Mouse (Mus musculus) MEL (cell line): ENCODE measurements around the gene Lrba. TPM values are rescaled to one million over a fixed set of nuclear protein-coding genes. Genes with fewer than 3 reads are reported as not detected.

Experiments used
- DNase-seq: peaks from one replicate; pipeline ENCODE4 v3.0.0; 2011; ENCODE audit warnings: low read depth, low spot score
- H3K27ac ChIP-seq: 2 replicates; pipeline ENCODE4 v1.5.1; 2012; ENCODE audit warnings: low read depth, mild to moderate bottlenecking, control low read depth, low read length, moderate library complexity; ENCODE audit not compliant: control insufficient read depth
- H3K27me3 ChIP-seq, 2 experiments: fragments of 150-350 bp in 1 of 2; sonication (generic) in 1 of 2; 2 replicates each; pipeline ENCODE4 v1.6.1; 2012; ENCODE audit warnings: low read length in 2 of 2, mild to moderate bottlenecking in 2 of 2, improper control_type of control experiment in 1 of 2, moderate library complexity in 1 of 2; ENCODE audit not compliant: insufficient read depth in 2 of 2, control insufficient read depth in 1 of 2
- H3K36me3 ChIP-seq, 2 experiments: 2 replicates each; pipeline ENCODE4 v1.6.1; 2012 to 2014; ENCODE audit warnings: low read length in 2 of 2, improper control_type of control experiment in 1 of 2, inconsistent platforms in 1 of 2, mild to moderate bottlenecking in 1 of 2; ENCODE audit not compliant: insufficient read depth in 2 of 2, control insufficient read depth in 1 of 2
- H3K4me1 ChIP-seq, 2 experiments: fragments of 150-350 bp in 1 of 2; sonication (generic) in 1 of 2; 2 replicates each; pipeline ENCODE4 v1.6.1; 2012; ENCODE audit warnings: low read length in 2 of 2, improper control_type of control experiment in 1 of 2, mild to moderate bottlenecking in 1 of 2; ENCODE audit not compliant: insufficient read depth in 2 of 2, control insufficient read depth in 1 of 2
- H3K4me3 ChIP-seq, 2 experiments: fragments of 150-350 bp in 1 of 2; sonication (generic) in 1 of 2; 2 replicates each; pipeline ENCODE4 v1.5.1; 2012; ENCODE audit warnings: low read depth in 2 of 2, low read length in 2 of 2, mild to moderate bottlenecking in 2 of 2, moderate library complexity in 2 of 2, control low read depth in 1 of 2, improper control_type of control experiment in 1 of 2; ENCODE audit not compliant: control insufficient read depth in 1 of 2, insufficient read depth in 1 of 2
- H3K79me2 ChIP-seq: 2 replicates; pipeline ENCODE4 v1.6.1; 2012; ENCODE audit warnings: mild to moderate bottlenecking, low read length, moderate library complexity; ENCODE audit not compliant: control insufficient read depth, poor library complexity, insufficient read depth
- H3K9ac ChIP-seq: 2 replicates; pipeline ENCODE4 v1.6.1; 2012; ENCODE audit warnings: low read depth, mild to moderate bottlenecking, control low read depth, low read length, moderate library complexity; ENCODE audit not compliant: control insufficient read depth, poor library complexity, severe bottlenecking
- H3K9me3 ChIP-seq: fragments of 150-350 bp; sonication (generic); replicated peaks from 2 replicates; pipeline ENCODE4 v1.6.1; 2012; ENCODE audit warnings: mild to moderate bottlenecking, low read length, improper control_type of control experiment, moderate library complexity; ENCODE audit not compliant: insufficient read depth
- CHD1 ChIP-seq: IDR thresholded peaks from 2 replicates; pipeline ENCODE4 v1.6.1; 2012; ENCODE audit warnings: low read depth, mild to moderate bottlenecking, inconsistent platforms, low read length, improper control_type of control experiment
- CHD2 ChIP-seq: IDR thresholded peaks from 2 replicates; pipeline ENCODE4 v1.6.1; 2011; ENCODE audit warnings: low read length, improper control_type of control experiment
- CTCF ChIP-seq, 3 experiments: IDR thresholded peaks in 2 of 3; conservative IDR thresholded peaks in 1 of 3; 2 replicates each; pipeline ENCODE4 v1.5.1; 2011 to 2012; ENCODE audit warnings: low read length in 3 of 3, low read depth in 2 of 3, mild to moderate bottlenecking in 2 of 3, improper control_type of control experiment in 1 of 3, inconsistent platforms in 1 of 3, mixed read lengths in 1 of 3, moderate library complexity in 1 of 3; ENCODE audit not compliant: control insufficient read depth in 1 of 3, insufficient read depth in 1 of 3, poor library complexity in 1 of 3, severe bottlenecking in 1 of 3
- ELF1 ChIP-seq: IDR thresholded peaks from 2 replicates; pipeline ENCODE4 v1.6.1; 2014; ENCODE audit warnings: low read depth, mild to moderate bottlenecking, inconsistent platforms, low read length, improper control_type of control experiment, moderate library complexity
- ETS1 ChIP-seq: IDR thresholded peaks from 2 replicates; pipeline ENCODE4 v1.6.1; 2012; ENCODE audit warnings: low read depth, mild to moderate bottlenecking, inconsistent platforms, low read length, improper control_type of control experiment, moderate library complexity
- GABPA ChIP-seq: IDR thresholded peaks from 2 replicates; pipeline ENCODE4 v1.6.1; 2012; ENCODE audit warnings: low read depth, mild to moderate bottlenecking, inconsistent platforms, low read length, improper control_type of control experiment, moderate library complexity
- HCFC1 ChIP-seq: IDR thresholded peaks from 2 replicates; pipeline ENCODE4 v1.6.1; 2012; ENCODE audit warnings: low read depth, mild to moderate bottlenecking, inconsistent platforms, low read length, improper control_type of control experiment, moderate library complexity
- JUND ChIP-seq: IDR thresholded peaks from 2 replicates; pipeline ENCODE4 v1.6.1; 2011; ENCODE audit warnings: low read depth, mild to moderate bottlenecking, improper control_type of control experiment, low read length
- KAT2A ChIP-seq: conservative IDR thresholded peaks from 2 replicates; pipeline ENCODE4 v1.6.1; 2012; ENCODE audit warnings: low read depth, low read length, improper control_type of control experiment, inconsistent platforms
- MAFK ChIP-seq: IDR thresholded peaks from 2 replicates; pipeline ENCODE4 v1.6.1; 2011; ENCODE audit warnings: low read depth, mild to moderate bottlenecking, low read length, improper control_type of control experiment, borderline replicate concordance
- MAZ ChIP-seq: IDR thresholded peaks from 2 replicates; pipeline ENCODE4 v1.6.1; 2012; ENCODE audit warnings: low read depth, mild to moderate bottlenecking, inconsistent platforms, low read length, improper control_type of control experiment
- MXI1 ChIP-seq: IDR thresholded peaks from 2 replicates; pipeline ENCODE4 v1.6.1; 2011; ENCODE audit warnings: mild to moderate bottlenecking, low read depth, low read length, improper control_type of control experiment
- MYB ChIP-seq: IDR thresholded peaks from 2 replicates; pipeline ENCODE4 v1.6.1; 2011; ENCODE audit warnings: mild to moderate bottlenecking, low read depth, low read length, improper control_type of control experiment
- MYC ChIP-seq: IDR thresholded peaks from 2 replicates; pipeline ENCODE4 v1.6.1; 2011; ENCODE audit warnings: low read depth, mild to moderate bottlenecking, low read length, improper control_type of control experiment, moderate library complexity
- NELFE ChIP-seq: IDR thresholded peaks from 2 replicates; pipeline ENCODE4 v1.6.1; 2011; ENCODE audit warnings: low read depth, low read length, improper control_type of control experiment
- POLR2A ChIP-seq, 2 experiments: IDR thresholded peaks; 2 replicates each; pipeline ENCODE4 v1.6.1; 2011 to 2012; ENCODE audit warnings: low read length in 2 of 2, mild to moderate bottlenecking in 2 of 2, control low read depth in 1 of 2, improper control_type of control experiment in 1 of 2, low read depth in 1 of 2, moderate library complexity in 1 of 2; ENCODE audit not compliant: control insufficient read depth in 1 of 2, insufficient read depth in 1 of 2, poor library complexity in 1 of 2
- POLR2AphosphoS2 ChIP-seq: IDR thresholded peaks from 2 replicates; pipeline ENCODE4 v1.6.1; 2011; ENCODE audit warnings: low read length, improper control_type of control experiment
- POLR2AphosphoS5 ChIP-seq: IDR thresholded peaks from 2 replicates; pipeline ENCODE4 v1.6.1; 2012; ENCODE audit warnings: low read depth, borderline replicate concordance, mild to moderate bottlenecking, inconsistent platforms, low read length, moderate library complexity, mixed read lengths
- RAD21 ChIP-seq: IDR thresholded peaks from 2 replicates; pipeline ENCODE4 v1.6.1; 2011; ENCODE audit warnings: mild to moderate bottlenecking, low read depth, low read length, improper control_type of control experiment
- RCOR1 ChIP-seq: IDR thresholded peaks from 2 replicates; pipeline ENCODE4 v1.6.1; 2012; ENCODE audit warnings: low read depth, mild to moderate bottlenecking, inconsistent platforms, low read length, improper control_type of control experiment
- SIN3A ChIP-seq: IDR thresholded peaks from 2 replicates; pipeline ENCODE4 v1.6.1; 2012; ENCODE audit warnings: low read length, improper control_type of control experiment, inconsistent platforms
- SMC3 ChIP-seq: IDR thresholded peaks from 2 replicates; pipeline ENCODE4 v1.6.1; 2011; ENCODE audit warnings: low read depth, low read length, improper control_type of control experiment
- UBTF ChIP-seq: IDR thresholded peaks from 2 replicates; pipeline ENCODE4 v1.6.1; 2012; ENCODE audit warnings: low read depth, mild to moderate bottlenecking, inconsistent platforms, low read length, improper control_type of control experiment, moderate library complexity, borderline replicate concordance; ENCODE audit not compliant: insufficient read depth
- USF2 ChIP-seq, 2 experiments: IDR thresholded peaks; 2 replicates each; pipeline ENCODE4 v1.6.1; 2011 to 2012; ENCODE audit warnings: improper control_type of control experiment in 2 of 2, low read length in 2 of 2, borderline replicate concordance in 1 of 2, inconsistent platforms in 1 of 2, low read depth in 1 of 2, mild to moderate bottlenecking in 1 of 2; ENCODE audit not compliant: insufficient read depth in 1 of 2
- ZC3H11A ChIP-seq: IDR thresholded peaks from 2 replicates; pipeline ENCODE4 v1.6.1; 2012; ENCODE audit warnings: low read depth, mild to moderate bottlenecking, inconsistent platforms, low read length, improper control_type of control experiment
- ZMIZ1 ChIP-seq: IDR thresholded peaks from 2 replicates; pipeline ENCODE4 v1.6.1; 2012; ENCODE audit warnings: low read depth, mild to moderate bottlenecking, inconsistent platforms, low read length, improper control_type of control experiment, moderate library complexity
- ZNF384 ChIP-seq: IDR thresholded peaks from 2 replicates; pipeline ENCODE4 v1.6.1; 2012; ENCODE audit warnings: low read depth, mild to moderate bottlenecking, inconsistent platforms, low read length, improper control_type of control experiment
- polyA plus RNA-seq, 2 experiments: library from polyadenylated mRNA; stranded (reverse) in 1 of 2; unstranded in 1 of 2; fragments of >175 nt in 1 of 2; fragments of >200 nt in 1 of 2; gene quantifications; 2 replicates each; pipeline versions ENCODE4 v1.2.1 to v1.2.4; 2012; ENCODE audit warnings: low replicate concordance in 2 of 2, low read depth in 1 of 2; ENCODE audit not compliant: insufficient read length in 2 of 2, insufficient read depth in 1 of 2, missing spikeins in 1 of 2
- total RNA-seq: library from RNA; depleted of rRNA; stranded (reverse); fragments of 300-350 nt; gene quantifications from 2 replicates; pipeline ENCODE4 v1.2.3, GENCODE M21; 2012

Gene Lrba
- total and polyA plus RNA-seq, 3 experiments = 10.9 to 17.9 TPM; not detected in 1

- Histone ChIP-seq H3K4me3 (no peak overlapping the region), H3K9ac (no peak overlapping the region), H3K36me3 (no peaks in the 10 kb centered on the region), H3K4me1 (no peaks in the 10 kb centered on the region)
- no peak for TF ChIP-seq SIN3A
- TF ChIP-seq SMC3 = no peak
- TF ChIP-seq ZC3H11A = no peak
- no peak for TF ChIP-seq GABPA
- TF ChIP-seq KAT2A = no peak
- TF ChIP-seq MYB = no peak
- no peak for TF ChIP-seq RCOR1
- no peak for TF ChIP-seq JUND
- TF ChIP-seq MAFK = no peak
- TF ChIP-seq POLR2AphosphoS5 = no peak
- no peak for TF ChIP-seq POLR2A (IDR thresholded peaks at IDR 0.05; ENCODE audit: control insufficient read depth in 1 of 2, insufficient read depth in 1 of 2, low read depth in 1 of 2, low read length in 2 of 2, poor library complexity in 1 of 2)
- TF ChIP-seq CHD1 = no peak
- TF ChIP-seq UBTF = no peak
- no peak for TF ChIP-seq NELFE
- TF ChIP-seq USF2 (IDR thresholded peaks at IDR 0.05; ENCODE audit: borderline replicate concordance in 1 of 2, insufficient read depth in 1 of 2, low read depth in 1 of 2, low read length in 2 of 2) = no peak
- no peak for TF ChIP-seq HCFC1
- no peak for TF ChIP-seq POLR2AphosphoS2
- TF ChIP-seq MAZ = no peak
- TF ChIP-seq CHD2 = no peak
- TF ChIP-seq MYC = no peak
- TF ChIP-seq, all 39 proteins: peak for 0
- no peak for DNase-seq
- H3K79me2 ChIP-seq = no peaks in the 10 kb centered on the region
- no peaks in the 10 kb centered on the region for H3K27me3 ChIP-seq
- H3K9me3 ChIP-seq = no peaks in the 10 kb centered on the region
- H3K27ac ChIP-seq = no peak overlapping the region
These were observed 500.6 kb downstream of the Lrba start for GRCm38 (mm10) chr3:86725113-86725512.

- H3K27me3 ChIP-seq = no peaks in the 10 kb centered on the region
- no peaks in the 10 kb centered on the region for H3K9me3 ChIP-seq
- H3K79me2 ChIP-seq = no peaks in the 10 kb centered on the region
- no peak for DNase-seq
- H3K9ac ChIP-seq = no peak overlapping the region
- TF ChIP-seq ETS1 = no peak
- no peak for TF ChIP-seq ZNF384
- no peak for TF ChIP-seq MXI1
- TF ChIP-seq CTCF (IDR thresholded peaks at IDR 0.05 in 2 of 3, conservative IDR thresholded peaks at IDR 0.05 in 1 of 3; ENCODE audit: control insufficient read depth in 1 of 3, insufficient read depth in 1 of 3, low read depth in 2 of 3, low read length in 3 of 3, poor library complexity in 1 of 3, severe bottlenecking in 1 of 3) = no peak
- TF ChIP-seq MAZ = no peak
- no peak for TF ChIP-seq SMC3
- no peak for TF ChIP-seq RAD21
- no peak for TF ChIP-seq ZMIZ1
- no peak for TF ChIP-seq GABPA
- TF ChIP-seq POLR2A (IDR thresholded peaks at IDR 0.05; ENCODE audit: control insufficient read depth in 1 of 2, insufficient read depth in 1 of 2, low read depth in 1 of 2, low read length in 2 of 2, poor library complexity in 1 of 2) = no peak
- TF ChIP-seq ELF1 = no peak
- no peak for TF ChIP-seq USF2 (IDR thresholded peaks at IDR 0.05; ENCODE audit: borderline replicate concordance in 1 of 2, insufficient read depth in 1 of 2, low read depth in 1 of 2, low read length in 2 of 2)
- H3K36me3 ChIP-seq = no peaks in the 10 kb centered on the region
- H3K4me3 ChIP-seq = no peak overlapping the region
- H3K4me1 ChIP-seq = no peaks in the 10 kb centered on the region
- no peak overlapping the region for H3K27ac ChIP-seq
These were observed 514.4 kb downstream of the Lrba start for GRCm38 (mm10) chr3:86738831-86739230.
